Mouse (Mus musculus): ENCODE data around the gene Ralgapa1. TPM values are rescaled to one million over a fixed set of nuclear protein-coding genes. Genes with fewer than 3 reads are reported as not detected.

Ralgapa1 gene
- 1 to 10 TPM in 1 of 2 experiments, under 1 TPM in 1; 0.11 to 3.0 TPM for polyA plus RNA-seq (2012; fragmentation: generic; extraction: Trizol)

GRCm38 (mm10) chr12:55820661-55821314 lies at the start of gene Ralgapa1:
Gene Ralgapa1 (minus strand): TSS chr12:55821167.

GRCm38 (mm10) chr12:55836199-55836951 lies 15.4 kb upstream of the Ralgapa1 start, which contains the start of gene Brms1l:
Gene Brms1l (plus strand): TSS chr12:55836324.

GRCm38 (mm10) chr12:55598887-55599561 lies 221.9 kb downstream of the Ralgapa1 start, which contains the start of gene Insm2:
Gene Insm2 (plus strand): TSS chr12:55599427.

GRCm38 (mm10) chr12:55565206-55565605 lies 255.8 kb downstream of the Ralgapa1 start, which contains the start of gene Aldoart2:
Gene Aldoart2 (plus strand): TSS chr12:55565239.

Other genes starting within 250 kb of the Ralgapa1 start
- gene Insm2, start 221.7 kb downstream of the Ralgapa1 start, polyA plus RNA-seq (2012; fragmentation: generic; extraction: Trizol) = under 1 TPM in 1 of 2 experiments, not detected in 1; 0.13 TPM
- 10 to 100 TPM in 1 of 2 experiments, 1 to 10 TPM in 1; 4.5 to 18.0 TPM for gene Brms1l, start 15.2 kb upstream of the Ralgapa1 start, polyA plus RNA-seq (2012; fragmentation: generic; extraction: Trizol)